Comparison of ENCODE assay signal across 9 mouse cellular contexts in genomic region chr19:47168223-47168622, GRCm38 (mm10). TPM values are rescaled to one million over a fixed set of nuclear protein-coding genes. Genes with fewer than 3 reads are reported as not detected.
DNase-seq lines count a peak whose midpoint lies in the region; ATAC-seq lines count a peak whose summit lies in the region.
"Had no signal": no experiment of that assay in that cellular context is flagged by ENCODE, and none has a peak within 500 bp of the region (broad histone marks: within the 10 kb centered on the region; RNA-seq: fewer than 3 reads in every experiment).

No protein-coding gene starts in this region.

- 10% methylated on average over 13 of the region's 13 CpGs for WGBS in embryonic facial prominence, embryonic 12.5 days
- 4% methylated on average over 13 of the region's 13 CpGs for WGBS in liver, embryonic 12.5 days (ENCODE audit: insufficient replicate concordance)

- no peak overlapping the region for H3K4me3 ChIP-seq in embryonic facial prominence, embryonic 12.5 days
- peak overlapping the region; percentile 32 for H3K4me3 ChIP-seq in liver, embryonic 12.5 days

- ATAC-seq in embryonic facial prominence, embryonic 12.5 days (ENCODE audit: insufficient number of reproducible peaks, insufficient read depth, low FRiP score, low TSS enrichment): no peak
- ATAC-seq in liver, embryonic 12.5 days: no peak

- H3K27me3 ChIP-seq in embryonic facial prominence, embryonic 12.5 days: no peaks in the 10 kb centered on the region; the same call in 1 of the 2 replicates
- H3K27me3 ChIP-seq in liver, embryonic 12.5 days (replicated peaks): peaks cover 19% of the 10 kb centered on the region; the same call in 1 of the 2 replicates

- no peak overlapping the region for H3K27ac ChIP-seq in embryonic facial prominence, embryonic 12.5 days
- H3K27ac ChIP-seq in liver, embryonic 12.5 days: no peak overlapping the region

- peak overlapping the region; percentile 18 for H3K4me2 ChIP-seq in embryonic facial prominence, embryonic 12.5 days (replicated peaks)
- peak overlapping the region; percentile 63 for H3K4me2 ChIP-seq in liver, embryonic 12.5 days

- H3K9ac ChIP-seq in embryonic facial prominence, embryonic 12.5 days: no peak overlapping the region
- no peak overlapping the region for H3K9ac ChIP-seq in liver, embryonic 12.5 days

- no peaks in the 10 kb centered on the region for H3K36me3 ChIP-seq in embryonic facial prominence, embryonic 12.5 days
- no peaks in the 10 kb centered on the region for H3K36me3 ChIP-seq in liver, embryonic 12.5 days

- H3K4me1 ChIP-seq in embryonic facial prominence, embryonic 12.5 days: no peaks in the 10 kb centered on the region
- H3K4me1 ChIP-seq in liver, embryonic 12.5 days: peaks cover 9% of the 10 kb centered on the region

- intact Hi-C loops in heart, postnatal 36 days (cut with DNase I): loop anchor here (1.0 kb wide), 1 partner anchor 47 kb away; no protein-coding TSS in a partner anchor
- intact Hi-C loops in gastrocnemius, postnatal 36 days (cut with DNase I): no loop called here

- H3K9me3 ChIP-seq in embryonic facial prominence, embryonic 12.5 days: no peaks in the 10 kb centered on the region
- H3K9me3 ChIP-seq in liver, embryonic 12.5 days (replicated peaks): no peaks in the 10 kb centered on the region

- DNase-seq in layer of hippocampus, adult 11-12 months (ENCODE audit: low spot score): peak; percentile 39
- DNase-seq in layer of hippocampus, adult 8-10 months (ENCODE audit: low spot score in 2 of 2): no peak
- DNase-seq in MEL-GATA-1-ER (ENCODE audit: extremely low read depth, low read depth): peak; percentile 88
- DNase-seq in heart, postnatal 36 days: peak; percentile 33 to 54
- DNase-seq in natural killer cell, adult 2 months (ENCODE audit: low spot score in 2 of 2): peak; percentile 44 to 54
- no peak for DNase-seq in gastrocnemius, postnatal 36 days

RNA-seq across cellular contexts. Expression of gene Neurl1a, which starts 10.4 kb away (rescaled TPM):
- 100 to 1,000 TPM; 144 to 170 (median 155) TPM for total RNA-seq in layer of hippocampus, adult 8-10 months (2022)
- polyA plus RNA-seq in embryonic facial prominence, embryonic 12.5 days (2016; fragmentation: Nextera tagmentation; extraction: Ambion mirVana): 8.7 TPM in 2 replicates
- total RNA-seq in heart, postnatal 36 days (2021): 1 to 10 TPM in 1 of 2 experiments, under 1 TPM in 1; 0.92 to 1.2 TPM
- 2.2 and 2.6 TPM in 2 replicates for polyA plus RNA-seq in liver, embryonic 12.5 days (2016; fragmentation: Nextera tagmentation; extraction: Ambion mirVana)
- 100 to 1,000 TPM; 116 to 129 TPM for total RNA-seq in gastrocnemius, postnatal 36 days (2021)

RNA-seq across cellular contexts. Expression of gene Calhm3, which starts 10.7 kb away (rescaled TPM):
- total RNA-seq in layer of hippocampus, adult 8-10 months (2022): not detected
- not detected in 2 replicates for polyA plus RNA-seq in embryonic facial prominence, embryonic 12.5 days (2016; fragmentation: Nextera tagmentation; extraction: Ambion mirVana)
- not detected for total RNA-seq in heart, postnatal 36 days (2021)
- not detected in 2 replicates for polyA plus RNA-seq in liver, embryonic 12.5 days (2016; fragmentation: Nextera tagmentation; extraction: Ambion mirVana)
- not detected for total RNA-seq in gastrocnemius, postnatal 36 days (2021)
- polyA plus RNA-seq: large intestine, adult 2 months had no signal

RNA-seq across cellular contexts. Expression of gene Calhm1, which starts 24.2 kb away (rescaled TPM):
- total RNA-seq in layer of hippocampus, adult 8-10 months (2022): not detected
- polyA plus RNA-seq in embryonic facial prominence, embryonic 12.5 days (2016; fragmentation: Nextera tagmentation; extraction: Ambion mirVana): not detected in 2 replicates
- total RNA-seq in heart, postnatal 36 days (2021): not detected
- not detected in 2 replicates for polyA plus RNA-seq in liver, embryonic 12.5 days (2016; fragmentation: Nextera tagmentation; extraction: Ambion mirVana)
- total RNA-seq in gastrocnemius, postnatal 36 days (2021): not detected
- polyA plus RNA-seq: large intestine, adult 2 months had no signal

RNA-seq across cellular contexts. Expression of gene Calhm2, which starts 30.1 kb away (rescaled TPM):
- 1 to 10 TPM; 4.5 to 7.5 (median 6.3) TPM for total RNA-seq in layer of hippocampus, adult 8-10 months (2022)
- polyA plus RNA-seq in embryonic facial prominence, embryonic 12.5 days (2016; fragmentation: Nextera tagmentation; extraction: Ambion mirVana): 6.1 and 7.0 TPM in 2 replicates
- 1 to 10 TPM; 4.0 to 4.6 TPM for total RNA-seq in heart, postnatal 36 days (2021)
- 1.9 and 2.4 TPM in 2 replicates for polyA plus RNA-seq in liver, embryonic 12.5 days (2016; fragmentation: Nextera tagmentation; extraction: Ambion mirVana)
- total RNA-seq in gastrocnemius, postnatal 36 days (2021): 1 to 10 TPM; 1.4 to 2.4 TPM

Comparison
In these comparisons a context has a peak if more than half of its experiments do, and no peak if none do; other contexts are left out.
1. DNase-seq: peak in layer of hippocampus, adult 11-12 months (single experiment), MEL-GATA-1-ER (single experiment), heart, postnatal 36 days (2 of 2) and natural killer cell, adult 2 months (2 of 2); none in layer of hippocampus, adult 8-10 months (0 of 2) and gastrocnemius, postnatal 36 days (0 of 2).
2. RNA of gene Neurl1a, which starts 10.4 kb away (total RNA-seq): 144 to 170 TPM in layer of hippocampus, adult 8-10 months and 116 to 129 TPM in gastrocnemius, postnatal 36 days; 0.92 to 1.2 TPM in heart, postnatal 36 days; every median in the first group is over 10 times any median in the second.